Mouse (Mus musculus): ENCODE data around the gene Fgfr2.

- TF ChIP-seq MAFK (IDR thresholded peaks at IDR 0.05; ENCODE audit: insufficient read depth, low read depth, low read length) (peak; percentile 91), ZC3H11A (IDR thresholded peaks at IDR 0.05; ENCODE audit: borderline replicate concordance, low read depth, low read length) (no peak), ZNF384 (IDR thresholded peaks at IDR 0.05; ENCODE audit: low read depth, low read length) (no peak)
Measured at GRCm38 (mm10) chr7:132965707-132966106, 157.4 kb downstream of the Fgfr2 start.
